Comparison of ENCODE assay signal across 16 mouse cellular contexts in the genomic region with DNA sequence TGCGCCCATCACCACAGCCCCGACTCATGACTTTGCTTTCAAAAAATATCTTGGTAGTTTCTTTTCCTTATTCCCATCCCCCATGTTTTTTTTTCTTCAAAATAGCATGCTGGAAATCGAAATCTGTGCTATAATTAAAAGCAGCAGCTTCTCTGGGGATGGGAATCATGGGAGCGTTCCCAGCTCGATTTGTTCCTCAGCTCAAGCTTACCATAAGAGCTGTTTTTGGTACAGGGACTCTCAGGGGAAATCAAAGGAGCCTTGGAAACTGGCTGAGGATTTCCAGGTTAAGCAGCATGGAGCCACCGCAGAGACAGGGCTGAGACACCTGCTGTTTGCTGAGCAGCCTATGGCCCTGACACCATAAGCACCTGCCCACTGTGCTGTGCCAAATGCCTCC.
DNase-seq lines count a peak whose midpoint lies in the region; ATAC-seq and TF ChIP-seq lines count a peak whose summit lies in the region.
"Had no signal": no experiment of that assay in that cellular context is flagged by ENCODE, and none has a peak within 500 bp of the region (broad histone marks: within the 10 kb centered on the region; RNA-seq: fewer than 3 reads in every experiment).

No protein-coding gene starts in this region.

- WGBS in lung, adult 2 months, result 67% methylated on average over 6 of the region's 6 CpGs

- no peaks in the 10 kb centered on the region for H3K4me1 ChIP-seq in lung, adult 2 months (ENCODE audit: control insufficient read depth, insufficient read depth, low read length)
- H3K4me1 ChIP-seq: limb, embryonic 13.5 days had no signal

- TF ChIP-seq CTCF in lung, adult 2 months (IDR thresholded peaks at IDR 0.05; ENCODE audit: insufficient read depth, low read length), result no peak

- H3K4me3 ChIP-seq in lung, adult 2 months (replicated peaks; ENCODE audit: extremely low read depth, low read depth, low read length), result no peak overlapping the region
- H3K4me3 ChIP-seq: limb, embryonic 13.5 days had no signal

- TF ChIP-seq POLR2A in lung, adult 2 months (IDR thresholded peaks at IDR 0.05; ENCODE audit: borderline replicate concordance, extremely low read depth, low read depth, low read length), result no peak

- ATAC-seq in frontal cortex, adult (ENCODE audit: low TSS enrichment), result peak; percentile 47
- ATAC-seq: forebrain, embryonic 14.5 days had no signal

- DNase-seq in frontal cortex, postnatal 25 days (ENCODE audit: low spot score in 2 of 2), result no peak
- DNase-seq in layer of hippocampus, adult 11-12 months (ENCODE audit: low spot score), result peak; percentile 30
- DNase-seq in layer of hippocampus, postnatal 25 days (ENCODE audit: extremely low spot score in 1 of 2, low spot score in 1 of 2), result no peak
- peak; percentile 16 for DNase-seq in right cerebral cortex, postnatal 14 days
- DNase-seq in right cerebral cortex, adult 2 months (ENCODE audit: low spot score in 2 of 2), result no peak
- DNase-seq in telencephalon, adult 2 months (ENCODE audit: low read depth, low spot score), result peak; percentile 69
- DNase-seq in lung, adult 2 months, result no peak
- DNase-seq: adrenal gland, adult 8-10 months; kidney, adult 2 months; kidney, postnatal 14 days; layer of hippocampus, postnatal 36 days; lung, postnatal 10 days; spleen, adult 18-20 months had no signal

Comparison
In these comparisons a context has a peak if more than half of its experiments do, and no peak if none do; other contexts are left out.
1. DNase-seq: peak in layer of hippocampus, adult 11-12 months (single experiment), right cerebral cortex, postnatal 14 days (single experiment) and telencephalon, adult 2 months (single experiment); none in frontal cortex, postnatal 25 days (0 of 2), layer of hippocampus, postnatal 25 days (0 of 2), right cerebral cortex, adult 2 months (0 of 2) and lung, adult 2 months (single experiment).